Mouse (Mus musculus): ENCODE results near the gene Ccdc174.

Ccdc174 gene

GRCm38 (mm10) chr6:91931231-91931630 is 53.4 kb downstream of the Ccdc174 start:
- DNase-seq = no peak

GRCm38 (mm10) chr6:91938491-91938890 is 60.6 kb downstream of the Ccdc174 start:
- peak; percentile 40 to 83 for DNase-seq

- no peak for DNase-seq
Observed at GRCm38 (mm10) chr6:91948426-91948825, 70.6 kb downstream of the Ccdc174 start.
